Mouse (Mus musculus) myocyte (in vitro differentiated cells): ENCODE results near the gene Chia1.
"Not testable (repeated sequence)": the region's sequence is repeated elsewhere in the genome, so short reads cannot be mapped to it uniquely, and the experiment has no call there.

Source experiments
- CEBPB ChIP-seq: IDR thresholded peaks from 2 replicates; pipeline ENCODE4 v1.6.1; 2011; ENCODE audit warnings: mild to moderate bottlenecking, moderate library complexity; ENCODE audit not compliant: poor library complexity, insufficient read depth, severe bottlenecking
- E2F4 ChIP-seq: IDR thresholded peaks from one replicate; pipeline ENCODE4 v1.6.1; 2011; ENCODE audit warnings: mild to moderate bottlenecking, control low read depth, moderate library complexity; ENCODE audit not compliant: insufficient read depth
- MAX ChIP-seq: IDR thresholded peaks from one replicate; pipeline ENCODE4 v1.6.1; 2011; ENCODE audit warnings: low read depth, mild to moderate bottlenecking, control low read depth
- MYOD1 ChIP-seq, 3 experiments: IDR thresholded peaks; one replicate each; pipeline ENCODE4 v1.6.1; 2011; ENCODE audit warnings: control low read depth in 2 of 3, low read depth in 2 of 3, mild to moderate bottlenecking in 2 of 3, moderate library complexity in 1 of 3; ENCODE audit not compliant: insufficient read length in 2 of 3, control insufficient read depth in 1 of 3
- MYOG ChIP-seq, 3 experiments: IDR thresholded peaks; one replicate each; pipeline ENCODE4 v1.6.1; 2011; ENCODE audit warnings: control low read depth in 2 of 3, low read depth in 2 of 3, mild to moderate bottlenecking in 2 of 3; ENCODE audit not compliant: insufficient read length in 2 of 3, control insufficient read depth in 1 of 3, insufficient read depth in 1 of 3
- POLR2A ChIP-seq: IDR thresholded peaks from one replicate; pipeline ENCODE4 v1.6.1; 2011; ENCODE audit warnings: low read depth, mild to moderate bottlenecking, control low read depth, moderate library complexity; ENCODE audit not compliant: insufficient read length
- POLR2AphosphoS2 ChIP-seq: IDR thresholded peaks from one replicate; pipeline ENCODE4 v1.6.1; 2011; ENCODE audit warnings: low read depth, control low read depth; ENCODE audit not compliant: insufficient read length
- REST ChIP-seq: IDR thresholded peaks from one replicate; pipeline ENCODE4 v1.6.1; 2011; ENCODE audit warnings: mild to moderate bottlenecking, control low read depth, moderate library complexity; ENCODE audit not compliant: insufficient read depth, insufficient read length
- TCF12 ChIP-seq: IDR thresholded peaks from one replicate; pipeline ENCODE4 v1.6.1; 2011; ENCODE audit warnings: mild to moderate bottlenecking, control low read depth; ENCODE audit not compliant: poor library complexity, insufficient read depth, severe bottlenecking
- USF1 ChIP-seq: IDR thresholded peaks from one replicate; pipeline ENCODE4 v1.6.1; 2011; ENCODE audit warnings: low read depth, mild to moderate bottlenecking, control low read depth, moderate library complexity

GRCm38 (mm10) chr3:106174971-106175370 lies 61.9 kb downstream of the Chia1 start:
- not testable (repeated sequence) for TF ChIP-seq POLR2A; TCF12; E2F4; USF1; MYOD1 (IDR thresholded peaks at IDR 0.05; ENCODE audit: control insufficient read depth in 1 of 3, insufficient read length in 2 of 3, low read depth in 2 of 3); CEBPB; MAX; MYOG (IDR thresholded peaks at IDR 0.05; ENCODE audit: control insufficient read depth in 1 of 3, insufficient read depth in 1 of 3, insufficient read length in 2 of 3, low read depth in 2 of 3); POLR2AphosphoS2; REST
